Mouse (Mus musculus): ENCODE measurements around the gene Setd1a.
A peak's percentile ranks its signal among the peaks of the same experiment; 100 is the strongest.
"Not testable (repeated sequence)": the region's sequence is repeated elsewhere in the genome, so short reads cannot be mapped to it uniquely, and the experiment has no call there.

Gene Setd1a

GRCm38 (mm10) chr7:127776426-127776825 lies at the start of gene Setd1a:
Setd1a (plus strand) TSS chr7:127776670.
- DNase-seq (ENCODE audit: low spot score): peak; percentile 90

DNA sequence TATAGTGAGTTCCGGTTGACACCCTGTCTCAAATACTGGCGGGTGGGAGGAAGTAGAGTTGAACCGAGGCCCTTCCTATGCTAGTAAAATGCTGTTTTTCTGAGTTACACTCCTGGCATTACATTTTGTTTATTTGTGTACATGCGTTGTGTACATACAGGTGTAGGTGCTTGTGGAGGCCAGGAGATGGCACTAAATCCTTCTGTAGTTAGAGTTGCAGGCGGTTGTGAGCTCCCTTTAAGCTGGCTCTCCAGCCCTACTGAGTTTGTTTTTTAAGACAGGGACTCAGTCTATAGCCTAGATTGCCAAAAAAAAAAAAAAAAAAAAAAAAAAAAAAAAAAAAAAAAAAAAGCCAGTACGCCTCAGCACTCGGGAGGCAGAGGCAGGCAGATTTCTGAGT lies 48.6 kb upstream of the Setd1a start:
- DNase-seq (ENCODE audit: low spot score): no peak

- no peak for DNase-seq (ENCODE audit: low spot score)
Measured at GRCm38 (mm10) chr7:127730170-127730569, 46.3 kb upstream of the Setd1a start.

DNA sequence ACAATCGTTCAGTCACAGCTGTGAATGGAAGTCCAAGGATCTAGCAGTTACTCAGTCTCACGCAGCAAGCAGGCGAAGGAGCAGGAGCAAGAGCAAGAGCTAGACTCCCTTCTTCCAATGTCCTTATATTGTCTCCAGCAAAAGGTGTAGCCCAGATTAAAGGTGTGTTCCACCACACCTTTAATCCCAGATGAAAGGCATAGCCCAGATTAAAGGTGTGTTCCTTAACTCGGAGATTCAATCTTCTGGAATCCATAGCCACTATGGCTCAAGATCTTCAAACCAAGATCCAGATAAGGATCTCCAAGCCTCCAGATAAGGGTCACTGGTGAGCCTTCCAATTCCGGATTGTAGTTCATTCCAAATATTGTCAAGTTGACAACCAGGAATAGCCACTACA lies 44.4 kb upstream of the Setd1a start, which contains the start of gene Ctf2:
TSS of gene Ctf2 (minus strand) at position 101 of the 400 bp plus-strand sequence.
- not testable (repeated sequence) for DNase-seq (ENCODE audit: low spot score)

DNA sequence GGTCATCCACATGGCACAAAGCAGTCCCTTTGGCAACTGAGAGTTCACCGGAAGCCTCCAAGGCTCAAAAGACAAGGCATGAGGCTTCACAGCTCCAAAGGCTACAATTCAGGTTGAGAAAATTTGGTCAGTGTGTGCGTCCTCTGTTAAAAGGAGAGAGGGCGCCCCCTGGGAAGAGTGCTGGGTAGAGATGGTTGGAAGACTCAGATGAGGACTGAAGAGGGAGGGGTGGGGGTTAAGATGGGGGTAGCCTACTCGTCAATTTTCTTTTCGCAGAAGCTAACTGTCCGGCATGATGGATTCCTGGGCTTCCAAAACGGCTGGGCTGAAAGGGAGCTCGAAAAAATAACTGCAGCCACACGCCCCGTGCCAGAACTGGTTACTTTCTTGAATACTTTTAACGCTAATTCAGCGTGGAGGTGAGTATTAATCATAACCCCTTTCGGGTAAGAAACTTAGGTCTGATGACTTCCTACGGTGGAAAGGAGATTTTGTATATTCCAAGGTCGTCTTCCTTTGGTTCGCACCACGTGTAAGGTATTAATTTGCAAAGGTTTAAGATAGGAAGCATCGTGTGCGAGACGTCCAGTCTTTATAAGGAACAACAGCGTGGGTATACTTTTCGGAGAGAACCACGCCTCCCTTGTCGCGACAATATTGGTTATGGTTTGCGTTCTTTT lies 32.0 kb upstream of the Setd1a start, which contains the start of gene Fbxl19:
TSS of gene Fbxl19 (plus strand) at position 178 of the 680 bp plus-strand sequence.
- DNase-seq (ENCODE audit: low spot score): peak; percentile 86

DNA sequence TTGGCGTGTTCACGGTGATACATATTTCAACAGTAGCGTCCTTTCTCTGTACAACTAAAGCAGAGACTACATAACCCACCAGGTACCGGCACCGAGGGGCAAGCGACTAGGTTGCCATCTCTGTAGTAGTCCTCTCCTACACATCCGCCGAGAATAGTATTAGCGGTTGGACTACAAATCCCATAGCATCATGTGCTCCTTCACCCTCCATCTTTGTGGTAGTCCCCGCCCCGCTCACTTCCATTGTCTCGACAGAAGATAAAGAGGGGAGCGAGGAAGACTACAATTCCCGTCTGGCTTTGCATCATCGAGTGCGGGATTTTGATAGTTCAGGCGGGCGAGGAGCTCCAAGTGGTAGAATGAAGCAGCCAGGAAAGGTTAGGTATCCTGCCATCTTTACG lies 31.2 kb upstream of the Setd1a start:
- peak; percentile 97 for DNase-seq (ENCODE audit: low spot score)

- DNase-seq (ENCODE audit: low spot score): peak; percentile 98
Measured at GRCm38 (mm10) chr7:127745652-127746493, 30.6 kb upstream of the Setd1a start.

- peak; percentile 80 for DNase-seq (ENCODE audit: low spot score)
Measured at GRCm38 (mm10) chr7:127746494-127747491, 29.7 kb upstream of the Setd1a start.

DNA sequence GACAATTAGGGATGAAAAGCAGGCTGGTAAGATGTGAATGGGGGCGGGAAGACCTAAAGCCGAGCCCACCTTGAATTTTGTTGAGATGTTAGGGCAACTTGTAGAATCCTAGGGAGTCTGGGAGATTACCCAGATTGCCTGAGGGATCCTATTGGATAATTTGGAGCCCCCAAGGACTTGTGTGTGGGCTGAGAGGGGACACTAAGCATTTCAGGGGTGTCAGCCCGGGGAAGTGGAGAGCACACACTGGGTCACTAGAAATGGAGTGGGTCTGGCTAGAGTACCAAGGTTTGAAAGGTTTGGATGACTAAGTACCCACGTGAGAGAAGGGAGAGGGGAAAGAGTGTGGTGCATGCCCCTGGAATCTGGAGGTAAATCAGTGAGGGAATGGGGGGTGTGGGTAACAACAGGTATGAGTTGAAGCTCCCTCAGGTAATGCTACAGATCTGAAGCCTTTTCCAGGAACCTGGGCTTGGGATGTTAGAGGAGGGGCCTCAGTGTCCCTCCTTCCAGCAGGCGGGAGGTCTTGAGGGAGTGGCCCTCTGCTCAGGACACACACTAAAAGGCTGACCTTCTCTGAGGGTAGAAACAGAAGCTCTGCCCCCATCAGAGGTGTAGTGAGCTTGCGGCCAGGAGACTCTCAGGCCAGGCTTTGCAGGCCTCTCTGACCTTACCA lies 28.8 kb upstream of the Setd1a start:
- DNase-seq (ENCODE audit: low spot score): no peak

GRCm38 (mm10) chr7:127748235-127748560 lies 28.3 kb upstream of the Setd1a start:
- DNase-seq (ENCODE audit: low spot score): no peak

DNA sequence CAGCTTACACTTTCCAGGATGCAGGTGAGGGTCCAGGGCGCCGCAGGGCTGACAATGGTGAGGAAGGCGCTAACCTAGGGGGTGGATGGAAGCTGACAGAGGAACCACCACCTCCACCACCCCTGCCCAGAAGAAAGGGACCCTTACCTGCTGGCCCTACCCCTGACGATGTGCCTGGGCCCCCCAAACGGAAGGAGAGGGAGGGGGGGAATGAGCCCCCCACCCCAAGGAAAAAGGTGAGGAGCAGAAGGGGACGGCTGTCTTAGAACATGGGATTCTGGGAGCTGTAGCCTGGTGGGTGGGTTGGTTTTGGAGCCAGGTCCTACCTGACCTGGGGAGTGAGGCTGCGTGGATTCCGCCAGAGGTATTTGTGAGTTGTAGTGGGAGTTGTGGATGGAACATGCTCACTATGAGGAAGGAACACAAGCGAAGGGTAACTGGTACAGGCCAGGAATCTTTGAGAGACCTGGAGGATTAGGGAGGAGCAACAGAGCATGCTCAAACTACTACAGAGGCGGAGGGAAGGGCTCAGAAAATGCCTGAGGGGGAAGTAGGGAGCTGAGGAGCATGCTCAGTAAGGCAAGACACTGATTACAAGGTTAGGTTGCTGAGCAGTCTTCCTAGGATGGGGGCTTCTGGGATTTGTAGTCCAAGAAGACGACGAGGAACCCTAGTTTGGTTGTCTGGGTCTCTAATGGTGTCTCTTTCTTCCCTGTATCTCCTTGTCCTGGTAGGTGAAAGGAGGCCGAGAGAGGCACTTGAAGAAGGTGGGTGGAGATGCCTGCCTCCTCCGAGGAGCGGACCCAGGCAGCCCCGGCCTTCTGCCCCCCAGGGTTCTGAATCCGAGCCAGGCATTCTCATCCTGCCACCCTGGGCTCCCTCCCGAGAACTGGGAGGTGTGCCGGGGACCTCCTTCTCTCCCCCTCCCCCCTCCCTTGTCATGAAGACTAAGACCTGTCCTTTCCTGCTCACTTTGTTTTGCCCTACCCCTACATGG lies 26.0 kb upstream of the Setd1a start:
- peak; percentile 42 for DNase-seq (ENCODE audit: low spot score)

GRCm38 (mm10) chr7:127751619-127752018 lies 24.9 kb upstream of the Setd1a start:
- no peak for DNase-seq (ENCODE audit: low spot score)

DNA sequence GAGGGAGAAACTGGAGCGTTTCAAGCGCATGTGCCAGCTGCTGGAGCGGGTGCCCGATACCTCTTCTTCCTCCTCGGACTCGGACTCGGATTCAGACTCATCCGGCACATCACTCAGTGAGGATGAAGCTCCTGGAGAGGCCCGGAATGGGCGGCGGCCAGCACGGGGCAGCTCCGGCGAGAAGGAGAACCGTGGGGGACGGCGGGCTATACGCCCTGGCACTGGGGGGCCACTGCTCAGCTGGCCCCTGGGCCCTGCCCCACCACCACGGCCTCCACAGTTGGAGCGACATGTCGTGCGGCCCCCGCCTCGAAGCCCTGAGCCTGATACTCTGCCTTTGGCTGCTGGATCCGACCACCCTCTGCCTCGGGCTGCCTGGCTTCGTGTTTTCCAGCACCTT lies 24.4 kb upstream of the Setd1a start:
- DNase-seq (ENCODE audit: low spot score): no peak

DNA sequence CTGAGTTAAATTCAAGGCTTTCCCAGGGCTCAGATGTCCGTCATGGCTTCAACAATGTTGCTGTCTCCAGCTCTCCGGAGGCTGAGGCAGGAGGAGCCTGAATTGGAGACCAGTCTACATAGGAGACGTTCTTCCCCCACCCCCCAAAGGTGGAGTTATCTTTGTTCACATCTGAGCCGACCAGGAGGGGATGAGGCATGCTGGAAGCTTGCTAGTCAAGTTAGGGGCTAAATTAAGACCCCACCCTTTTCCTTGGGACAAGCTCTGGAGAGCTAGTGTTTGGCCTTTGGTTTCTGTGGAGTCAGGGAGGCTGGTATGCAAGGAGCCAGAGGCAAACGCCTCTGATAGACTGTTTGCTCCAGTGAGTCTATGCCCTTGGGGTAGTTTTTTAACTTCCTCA lies 23.3 kb upstream of the Setd1a start:
- DNase-seq (ENCODE audit: low spot score): no peak

DNA sequence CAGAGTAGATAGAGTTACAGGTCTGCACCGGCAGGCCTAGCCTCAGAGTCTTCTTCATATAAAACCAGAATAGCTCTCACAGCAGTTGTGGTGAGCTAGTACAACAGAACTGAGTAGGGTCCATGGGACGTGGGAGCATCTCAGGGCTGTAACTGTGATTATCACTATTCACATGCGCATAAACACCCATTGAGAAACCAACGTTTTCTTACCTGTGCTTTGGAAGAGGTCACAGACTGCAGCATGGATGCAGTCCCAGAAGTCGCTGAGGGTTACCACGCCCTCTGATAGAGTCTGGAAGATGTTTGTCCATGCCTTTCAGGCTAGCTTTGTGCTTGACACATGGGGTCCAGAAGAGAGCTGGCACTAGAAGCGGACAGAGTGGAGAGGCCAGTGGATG lies 22.7 kb upstream of the Setd1a start:
- no peak for DNase-seq (ENCODE audit: low spot score)

DNA sequence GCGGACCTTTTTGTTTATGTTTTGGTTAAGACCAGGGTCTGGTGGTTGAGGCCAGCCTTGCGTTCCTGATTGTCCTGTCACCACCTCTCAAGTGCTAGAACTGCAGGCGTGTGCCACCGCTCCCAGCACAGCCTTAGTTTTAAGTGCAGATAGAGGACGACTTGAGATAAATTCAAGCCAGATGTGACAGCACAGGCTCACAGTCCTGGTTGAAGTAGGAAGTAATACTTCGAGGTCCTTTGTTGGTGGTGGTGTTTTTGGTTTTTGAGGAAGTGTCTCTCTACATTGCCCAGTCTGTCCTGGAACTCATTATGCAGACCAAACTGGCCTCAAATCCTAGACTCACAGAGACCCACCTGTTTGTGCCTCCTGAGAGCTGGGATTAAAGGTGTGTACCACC lies 16.8 kb upstream of the Setd1a start:
- DNase-seq (ENCODE audit: low spot score): peak; percentile 41

- DNase-seq (ENCODE audit: low spot score): no peak
Measured at GRCm38 (mm10) chr7:127760478-127760877, 16.0 kb upstream of the Setd1a start.

- DNase-seq (ENCODE audit: low spot score): peak; percentile 83
Measured at GRCm38 (mm10) chr7:127761026-127761425, 15.4 kb upstream of the Setd1a start.

GRCm38 (mm10) chr7:127763642-127764041 lies 12.8 kb upstream of the Setd1a start:
- DNase-seq (ENCODE audit: low spot score): no peak

DNA sequence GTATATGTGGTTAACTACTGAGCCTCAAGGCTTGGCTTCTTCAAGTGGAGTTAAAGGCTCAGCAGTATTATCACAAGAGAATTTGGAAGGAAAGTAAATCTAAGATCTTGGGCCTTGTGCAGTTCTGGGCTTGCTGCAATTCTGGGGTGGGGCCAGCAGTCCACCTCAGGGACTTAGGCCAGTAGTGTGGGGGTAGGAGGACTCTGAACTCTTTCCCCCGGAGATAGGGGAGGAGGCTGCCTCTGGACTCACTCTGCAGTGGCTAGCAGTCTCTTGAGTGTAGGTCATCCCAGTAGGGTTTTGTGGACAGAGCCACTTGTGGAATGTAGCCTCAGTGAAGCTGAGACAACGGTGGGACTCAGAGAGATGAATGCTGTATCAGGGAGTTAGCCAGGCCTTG lies 10.7 kb upstream of the Setd1a start:
- no peak for DNase-seq (ENCODE audit: low spot score)
